Mouse (Mus musculus): ENCODE results near the gene Lrp5.

The Lrp5 gene

GRCm38 (mm10) chr19:3686215-3686894, at the start of gene Lrp5:
Gene Lrp5, minus strand, starts transcription at chr19:3686564.
- DNase-seq (ENCODE audit: low spot score in 2 of 2) = no peak

- no peak for DNase-seq (ENCODE audit: low spot score in 2 of 2)
Measured at GRCm38 (mm10) chr19:3736001-3736400, 49.6 kb upstream of the Lrp5 start.

GRCm38 (mm10) chr19:3730781-3731646, 44.6 kb upstream of the Lrp5 start:
- DNase-seq (ENCODE audit: low spot score in 2 of 2) = peak; percentile 34 to 43

GRCm38 (mm10) chr19:3728901-3729300, 42.5 kb upstream of the Lrp5 start:
- no peak for DNase-seq (ENCODE audit: low spot score in 2 of 2)

GRCm38 (mm10) chr19:3724779-3725178, 38.4 kb upstream of the Lrp5 start:
- peak; percentile 56 to 76 for DNase-seq (ENCODE audit: low spot score in 2 of 2)

GRCm38 (mm10) chr19:3723904-3724303, 37.5 kb upstream of the Lrp5 start:
- DNase-seq (ENCODE audit: low spot score in 2 of 2) = peak; percentile 54 to 67

DNA sequence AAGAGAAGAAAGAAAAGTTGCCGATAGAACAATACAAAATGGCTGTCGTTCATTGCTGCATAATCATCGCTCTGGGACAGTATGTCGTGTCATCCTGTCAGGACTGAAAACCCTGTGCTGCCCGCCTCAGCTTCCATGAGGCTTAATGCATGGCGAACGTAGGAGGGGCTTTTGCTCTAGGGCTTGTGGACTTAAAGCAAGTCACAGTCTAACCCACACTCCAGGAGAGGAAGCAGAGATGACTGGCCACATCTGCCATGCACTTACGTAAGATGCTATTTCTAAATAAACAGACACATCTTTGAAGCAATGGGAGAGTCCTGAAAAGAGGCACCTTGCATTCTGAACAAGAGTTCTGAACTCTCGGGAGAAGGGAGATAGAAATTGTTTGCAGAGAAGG, 36.8 kb upstream of the Lrp5 start:
- no peak for DNase-seq (ENCODE audit: low spot score in 2 of 2)

GRCm38 (mm10) chr19:3719362-3719891, 33.1 kb upstream of the Lrp5 start:
- peak; percentile 51 to 60 for DNase-seq (ENCODE audit: low spot score in 2 of 2)

- DNase-seq (ENCODE audit: low spot score in 2 of 2) = peak in 1 of 2 experiments; percentile 79
Measured at GRCm38 (mm10) chr19:3718481-3719361, 32.4 kb upstream of the Lrp5 start.

- no peak for DNase-seq (ENCODE audit: low spot score in 2 of 2)
Measured at GRCm38 (mm10) chr19:3714381-3714780, 28.0 kb upstream of the Lrp5 start.

- no peak for DNase-seq (ENCODE audit: low spot score in 2 of 2)
Measured at GRCm38 (mm10) chr19:3710436-3710835, 24.1 kb upstream of the Lrp5 start.

DNA sequence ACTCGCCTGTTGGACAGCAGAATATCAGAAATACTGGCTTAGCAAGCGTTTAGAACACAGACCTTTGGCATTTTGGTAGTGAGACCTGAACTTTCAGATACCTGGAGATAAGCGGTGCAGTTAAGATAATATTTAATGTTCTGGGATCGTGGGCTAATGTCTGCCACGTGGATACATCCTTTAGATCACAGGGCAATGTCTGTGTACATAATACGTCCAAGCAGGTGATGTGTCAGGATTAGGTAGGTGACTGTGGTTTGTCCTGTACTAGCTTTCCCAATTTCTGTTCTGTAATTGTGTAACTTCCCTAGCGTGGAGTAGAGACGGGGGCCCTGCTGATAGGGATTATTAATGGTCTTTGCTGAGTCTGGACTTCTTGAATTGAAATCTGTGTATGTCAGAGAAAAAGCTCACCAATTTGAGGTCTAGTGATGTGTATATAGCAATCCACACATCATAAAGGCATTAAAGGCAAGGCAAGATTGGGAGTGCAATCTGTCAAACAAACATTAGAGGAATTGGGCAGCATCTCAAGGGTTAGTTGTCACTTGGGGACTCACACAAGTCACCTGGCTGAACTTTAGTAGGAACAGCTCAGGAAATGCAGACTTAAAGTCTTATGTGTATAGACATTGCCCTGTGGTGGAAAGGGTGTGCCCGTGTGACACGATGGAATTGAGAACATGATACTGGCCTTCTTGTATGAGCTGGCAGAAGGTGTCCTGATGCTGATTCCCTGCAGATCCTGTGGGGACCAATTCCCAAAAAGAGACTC, 22.8 kb upstream of the Lrp5 start:
- DNase-seq (ENCODE audit: low spot score in 2 of 2) = no peak

GRCm38 (mm10) chr19:3708078-3709012, 22.0 kb upstream of the Lrp5 start, which contains the start of gene 1810055G02Rik:
Gene 1810055G02Rik, plus strand, starts transcription at chr19:3708293.
- peak; percentile 87 to 93 for DNase-seq (ENCODE audit: low spot score in 2 of 2)

DNA sequence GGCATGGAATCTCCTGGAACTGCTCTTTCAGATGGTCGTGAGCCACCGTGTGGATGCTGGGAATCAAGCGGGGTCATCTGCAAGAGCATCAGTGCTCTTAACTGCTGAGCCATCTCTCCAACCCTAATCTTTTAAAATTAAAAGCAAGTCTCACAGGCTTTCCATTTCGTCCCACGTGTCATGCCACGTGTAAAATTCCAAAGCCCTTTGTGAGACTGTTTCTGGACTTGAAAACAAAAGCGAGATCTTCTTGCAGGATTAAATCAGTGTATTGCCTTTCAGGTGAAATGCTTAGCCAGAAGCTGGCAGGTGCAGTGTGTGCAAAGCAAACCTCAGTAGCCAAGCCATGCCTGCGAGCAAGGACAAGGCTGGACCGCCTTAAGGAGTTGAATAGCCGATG, 21.2 kb upstream of the Lrp5 start:
- DNase-seq (ENCODE audit: low spot score in 2 of 2) = no peak

DNA sequence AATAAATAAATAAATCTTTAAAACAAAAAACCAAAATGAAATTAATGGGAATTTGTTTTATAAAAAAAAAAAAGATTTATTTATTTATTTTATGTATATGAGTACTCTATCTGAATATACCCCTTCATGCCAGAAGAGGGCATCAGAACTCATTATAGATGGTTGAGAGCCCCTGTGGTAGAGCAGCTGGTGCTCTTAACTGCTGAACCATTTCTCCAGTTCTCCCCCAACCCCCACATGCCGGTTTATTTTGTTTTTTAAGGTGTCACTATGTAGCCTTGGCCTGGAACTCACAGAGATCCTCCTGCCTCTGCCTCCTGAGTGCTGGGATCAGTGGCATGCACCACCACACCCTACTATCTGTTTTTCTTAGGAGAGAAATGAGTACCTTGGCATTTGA, 19.9 kb upstream of the Lrp5 start:
- DNase-seq (ENCODE audit: low spot score in 2 of 2) = peak in 1 of 2 experiments; percentile 39

DNA sequence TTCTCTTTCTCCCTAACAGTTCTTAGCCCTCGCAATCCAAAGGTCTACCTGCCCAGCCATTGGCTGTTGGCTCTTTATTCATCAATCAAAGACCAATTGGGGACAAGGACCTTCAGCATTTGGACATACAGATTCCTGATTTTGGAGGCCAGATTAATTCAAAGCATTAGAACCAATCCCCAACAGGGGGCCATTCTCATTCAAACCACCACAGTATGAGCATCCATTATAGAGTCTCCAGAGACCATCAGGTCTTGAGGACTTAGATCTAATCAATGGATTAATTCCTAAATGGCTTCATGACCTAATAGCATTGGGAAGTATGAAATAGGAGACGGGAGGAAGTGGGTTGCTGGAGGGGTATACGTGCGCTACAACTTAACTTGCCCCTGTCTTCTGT, 16.1 kb upstream of the Lrp5 start:
- DNase-seq (ENCODE audit: low spot score in 2 of 2) = no peak

DNA sequence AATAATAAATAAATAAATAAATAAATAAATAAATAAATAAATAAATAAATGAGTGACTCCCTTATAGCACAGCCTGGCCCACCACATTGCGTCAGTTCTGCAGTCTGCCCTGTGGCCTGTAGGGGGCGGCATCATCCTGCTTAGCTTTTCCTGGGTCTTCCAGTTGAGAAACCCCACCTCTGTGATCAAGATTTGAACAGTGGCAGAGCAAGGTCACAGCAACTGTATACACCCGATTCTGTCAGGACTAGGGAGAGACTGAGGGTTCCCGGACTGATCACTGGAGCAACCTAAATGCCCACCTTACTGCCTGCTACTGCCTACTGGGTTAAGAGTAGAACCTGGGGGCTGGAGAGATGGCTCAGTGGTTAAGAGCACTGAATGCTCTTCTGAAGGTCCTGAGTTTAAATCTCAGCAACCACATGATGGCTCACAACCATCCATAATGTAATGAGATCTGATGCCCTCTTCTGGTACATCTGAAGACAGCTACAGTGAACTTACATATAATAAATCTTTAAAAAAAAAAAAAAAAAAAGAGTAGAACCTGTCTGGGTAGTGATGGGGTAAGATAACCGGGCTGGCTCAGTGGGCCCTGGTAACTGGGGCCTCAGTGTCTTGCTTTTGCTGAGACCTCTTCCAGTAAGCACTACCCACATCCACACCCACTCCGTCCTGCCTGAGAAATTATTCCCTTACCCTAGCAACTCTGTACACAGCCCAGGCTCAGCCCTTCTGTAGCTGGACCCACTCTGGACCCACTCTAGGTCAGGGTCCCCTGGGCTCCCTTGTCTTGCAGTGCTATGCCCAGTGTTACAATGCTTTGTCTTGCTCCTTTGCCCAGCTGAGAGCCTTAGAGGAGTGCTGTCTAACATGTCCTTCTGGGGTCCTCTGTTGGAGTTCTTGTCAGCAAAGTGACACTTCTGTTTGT, 13.4 kb upstream of the Lrp5 start:
- peak; percentile 75 to 83 for DNase-seq (ENCODE audit: low spot score in 2 of 2)

DNA sequence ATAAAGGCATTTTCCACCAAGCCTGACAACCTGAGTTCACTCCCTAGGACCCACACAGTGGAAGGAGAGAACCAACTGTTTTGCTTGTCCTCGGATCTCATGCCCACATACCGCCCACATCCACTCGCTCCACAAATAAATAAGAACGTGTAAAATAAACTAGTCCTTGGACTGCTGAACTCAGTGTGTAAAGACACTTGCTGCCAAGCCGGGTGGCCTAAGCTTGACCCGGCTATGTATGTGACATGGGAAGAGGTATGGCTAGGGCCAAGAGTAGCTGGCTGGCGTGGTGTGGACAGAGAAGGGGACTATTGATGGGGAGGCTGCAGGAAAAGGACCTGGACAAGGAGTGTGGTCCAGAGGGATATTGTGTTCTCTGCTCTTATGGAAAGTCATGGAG, 11.7 kb upstream of the Lrp5 start:
- DNase-seq (ENCODE audit: low spot score in 2 of 2) = no peak

- no peak for DNase-seq (ENCODE audit: low spot score in 2 of 2)
Measured at GRCm38 (mm10) chr19:3695976-3696375, 9.6 kb upstream of the Lrp5 start.
